Mouse (Mus musculus) midbrain, postnatal 0 days (tissue): Measurements from ENCODE around the gene Zfyve9. TPM values are rescaled to one million over a fixed set of nuclear protein-coding genes. Genes with fewer than 3 reads are reported as not detected.

ENCODE experiments used
- ATAC-seq: fragments of 200-750 bp; cut with Nextera tagmentation; 2 replicates; pipeline ENCODE4 v1.8.0; 2017; ENCODE audit warnings: moderate number of reproducible peaks, mild to moderate bottlenecking, moderate TSS enrichment, moderate library complexity; ENCODE audit not compliant: low FRiP score
- DNase-seq: peaks from one replicate; pipeline ENCODE4 v3.0.0-alpha.2; 2015; ENCODE audit warnings: low spot score
- H3K27ac ChIP-seq: fragments of 300-500 bp; sonication (generic); 2 replicates; pipeline ENCODE4 v1.5.1; 2014; ENCODE audit warnings: low read depth, mild to moderate bottlenecking, low read length, mixed read lengths
- H3K27me3 ChIP-seq: fragments of 300-500 bp; sonication (generic); 2 replicates; pipeline ENCODE4 v1.6.1; 2014; ENCODE audit warnings: low read length, control low read depth, mixed read lengths; ENCODE audit not compliant: insufficient read depth
- H3K36me3 ChIP-seq: fragments of 300-500 bp; sonication (generic); 2 replicates; pipeline ENCODE4 v1.6.1; 2014; ENCODE audit warnings: low read length, control low read depth, mixed read lengths; ENCODE audit not compliant: insufficient read depth
- H3K4me1 ChIP-seq: fragments of 300-500 bp; sonication (generic); 2 replicates; pipeline ENCODE4 v1.6.1; 2014; ENCODE audit warnings: mild to moderate bottlenecking, control low read depth, antibody characterized with exemption, low read length, mixed read lengths; ENCODE audit not compliant: insufficient read depth
- H3K4me2 ChIP-seq: fragments of 300-500 bp; sonication (generic); 2 replicates; pipeline ENCODE4 v1.6.1; 2014; ENCODE audit warnings: low read depth, mild to moderate bottlenecking, low read length, mixed read lengths; ENCODE audit not compliant: poor library complexity, severe bottlenecking
- H3K4me3 ChIP-seq: fragments of 300-500 bp; sonication (generic); 2 replicates; pipeline ENCODE4 v1.5.1; 2014; ENCODE audit warnings: low read depth, mild to moderate bottlenecking, low read length, moderate library complexity
- H3K9ac ChIP-seq: fragments of 300-500 bp; sonication (generic); replicated peaks from 2 replicates; pipeline ENCODE4 v1.6.1; 2014; ENCODE audit warnings: mild to moderate bottlenecking, low read length, moderate library complexity, mixed read lengths; ENCODE audit not compliant: poor library complexity, severe bottlenecking
- H3K9me3 ChIP-seq: fragments of 300-500 bp; sonication (generic); 2 replicates; pipeline ENCODE4 v1.6.1; 2016; ENCODE audit warnings: low read length, control low read depth
- CTCF ChIP-seq: IDR thresholded peaks from 2 replicates; pipeline ENCODE4 v1.5.1; 2016; ENCODE audit warnings: antibody characterized with exemption, mild to moderate bottlenecking
- WGBS: fragments of 180-500 bp; shearing (Covaris S2); extraction: QIAGEN DNeasy Blood & Tissue Kit; methylation state at CpG from one replicate; pipeline ENCODE4 v1.1.7; 2014; 5-methylcytosine and 5-hydroxymethylcytosine counted together
- polyA plus RNA-seq: library from polyadenylated mRNA; unstranded; fragments of >200 nt; fragmentation: Nextera tagmentation; extraction: Ambion mirVana; gene quantifications from 2 replicates; pipeline ENCODE4 v1.2.1, GENCODE M21; 2015
- total RNA-seq: library from RNA; depleted of rRNA; stranded (reverse); fragments of >200 nt; gene quantifications from 2 replicates; pipeline ENCODE4 v1.2.3, GENCODE M21; 2014

The Zfyve9 gene
- total and polyA plus RNA-seq, 2 experiments from 2014 or later: 9.1 to 29.9 TPM

DNA sequence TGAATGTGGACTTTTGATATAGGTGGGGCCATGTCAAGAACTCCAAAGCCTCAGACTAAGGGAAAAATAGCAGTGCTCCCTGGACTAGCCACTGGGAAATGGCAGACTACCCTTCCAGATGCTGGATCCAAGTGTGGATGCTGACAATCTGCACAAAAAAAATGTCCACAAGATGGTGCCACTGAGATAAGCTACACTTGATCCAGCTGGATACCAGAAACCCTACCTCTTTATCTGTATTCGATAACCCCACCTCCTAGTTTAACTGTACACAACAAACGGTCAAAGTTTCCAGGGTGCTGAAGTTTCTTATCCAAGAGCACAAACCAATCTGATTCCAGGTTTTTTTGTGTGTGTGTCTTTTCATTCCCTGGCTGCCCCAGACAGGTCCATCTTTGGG lies 116.2 kb downstream of the Zfyve9 start:
- Histone ChIP-seq H3K27ac (no peak overlapping the region), H3K27me3 (no peaks in the 10 kb centered on the region), H3K4me2 (no peak overlapping the region), H3K9ac (no peak overlapping the region), H3K9me3 (no peaks in the 10 kb centered on the region), H3K4me1 (no peaks in the 10 kb centered on the region), H3K4me3 (no peak overlapping the region), H3K36me3 (peaks cover 15% of the 10 kb centered on the region; the same call in 1 of the 2 replicates)
- peak; percentile 68 for TF ChIP-seq CTCF
- 72% methylated on average over 2 of the region's 2 CpGs for WGBS
- ATAC-seq (no peak), DNase-seq (peak; percentile 28)

DNA sequence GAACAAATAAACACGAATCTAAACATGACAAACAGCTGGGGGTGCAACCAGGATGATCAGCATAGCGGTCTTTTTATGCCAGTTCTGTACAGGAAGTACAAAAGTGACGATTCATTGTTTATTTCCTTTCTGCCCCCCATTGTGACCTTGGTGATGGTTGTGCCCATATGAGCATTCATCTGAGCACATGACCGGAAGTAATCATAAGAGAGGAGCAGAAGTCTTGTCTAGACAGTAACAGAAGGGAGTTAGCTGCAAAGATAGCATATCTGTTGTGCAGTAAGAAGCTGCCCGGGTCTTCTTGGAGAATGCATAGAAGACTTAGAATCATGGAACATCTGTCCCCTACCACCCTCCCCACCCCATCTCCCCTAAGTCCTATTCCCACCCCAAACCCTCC lies 141.8 kb downstream of the Zfyve9 start:
- ATAC-seq: no peak
- Histone ChIP-seq H3K9me3 (no peaks in the 10 kb centered on the region), H3K4me1 (no peaks in the 10 kb centered on the region), H3K27me3 (no peaks in the 10 kb centered on the region), H3K9ac (no peak overlapping the region), H3K36me3 (peaks cover 41% of the 10 kb centered on the region), H3K4me3 (no peak overlapping the region), H3K4me2 (no peak overlapping the region), H3K27ac (no peak overlapping the region)
- no peak for DNase-seq
- WGBS: 85% methylated on average over 5 of the region's 5 CpGs
- no peak for TF ChIP-seq CTCF

DNA sequence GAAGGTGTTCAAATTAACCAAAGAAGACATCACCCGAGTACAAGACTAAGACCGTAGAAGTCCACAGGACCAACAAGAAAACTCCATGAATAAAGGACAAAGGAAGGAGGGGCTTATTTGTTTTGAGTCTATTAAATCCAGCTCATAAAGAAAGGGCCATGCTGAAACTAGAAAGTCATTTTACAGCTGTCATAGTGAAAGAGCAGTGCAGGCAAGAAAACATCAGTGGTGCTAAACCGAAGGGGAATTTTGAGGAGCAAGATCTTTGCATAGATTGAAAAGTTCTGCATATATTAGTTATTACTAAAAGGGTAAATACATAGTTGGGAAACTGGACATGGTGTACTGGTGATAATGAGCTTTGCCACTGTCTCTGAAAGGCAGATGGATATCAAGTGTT lies 142.9 kb downstream of the Zfyve9 start:
- Histone ChIP-seq H3K4me3 (no peak overlapping the region), H3K36me3 (peaks cover 48% of the 10 kb centered on the region), H3K27me3 (no peaks in the 10 kb centered on the region), H3K4me1 (no peaks in the 10 kb centered on the region), H3K4me2 (no peak overlapping the region), H3K9ac (no peak overlapping the region), H3K9me3 (no peaks in the 10 kb centered on the region), H3K27ac (no peak overlapping the region)
- TF ChIP-seq CTCF: no peak
- ATAC-seq (no peak), DNase-seq (no peak)
- WGBS: 83% methylated on average over 3 of the region's 3 CpGs

DNA sequence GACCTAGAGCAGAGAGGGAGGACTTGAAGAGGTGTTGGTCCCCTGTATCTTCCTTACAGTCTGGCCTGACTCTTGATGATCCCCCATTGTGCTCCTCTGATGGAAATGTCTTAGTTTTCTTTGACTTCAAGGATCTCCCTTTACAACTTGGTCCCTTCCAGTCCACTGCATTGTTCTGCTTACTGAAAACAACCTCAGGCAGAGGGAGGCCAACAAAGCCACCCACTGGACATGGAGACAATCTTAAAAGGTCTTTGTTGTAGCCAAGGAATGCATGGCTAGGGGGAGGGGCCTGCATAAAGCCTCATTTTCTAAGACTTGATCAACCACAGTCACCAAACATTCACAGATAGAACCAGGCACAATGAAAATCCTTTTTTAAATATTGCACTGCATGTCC lies 145.5 kb downstream of the Zfyve9 start:
- Histone ChIP-seq H3K9ac (no peak overlapping the region), H3K36me3 (peaks cover 56% of the 10 kb centered on the region), H3K4me3 (no peak overlapping the region), H3K27me3 (no peaks in the 10 kb centered on the region), H3K27ac (no peak overlapping the region), H3K4me2 (no peak overlapping the region), H3K9me3 (no peaks in the 10 kb centered on the region), H3K4me1 (no peaks in the 10 kb centered on the region)
- DNase-seq (no peak), ATAC-seq (no peak)
- no peak for TF ChIP-seq CTCF

DNA sequence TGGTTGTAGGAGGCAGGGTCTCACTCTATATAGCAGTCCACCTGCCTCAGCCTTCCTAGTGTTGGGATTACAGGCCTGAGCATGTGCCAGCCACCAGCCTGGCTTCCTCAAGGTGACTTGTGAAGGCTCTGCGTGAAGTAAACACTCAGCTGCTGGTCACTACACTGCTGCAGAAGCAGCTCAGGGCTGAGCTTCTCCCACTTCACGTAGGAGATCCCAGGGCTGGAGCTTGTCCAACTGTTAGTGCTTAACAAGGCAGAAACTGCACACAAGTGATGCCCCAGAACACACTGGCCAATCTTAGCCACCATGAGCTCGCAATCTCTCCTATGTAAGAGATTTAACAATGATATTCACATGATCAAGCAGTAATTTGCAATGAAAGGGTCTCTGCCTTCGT lies 145.9 kb downstream of the Zfyve9 start:
- H3K36me3 ChIP-seq: peaks cover 60% of the 10 kb centered on the region

DNA sequence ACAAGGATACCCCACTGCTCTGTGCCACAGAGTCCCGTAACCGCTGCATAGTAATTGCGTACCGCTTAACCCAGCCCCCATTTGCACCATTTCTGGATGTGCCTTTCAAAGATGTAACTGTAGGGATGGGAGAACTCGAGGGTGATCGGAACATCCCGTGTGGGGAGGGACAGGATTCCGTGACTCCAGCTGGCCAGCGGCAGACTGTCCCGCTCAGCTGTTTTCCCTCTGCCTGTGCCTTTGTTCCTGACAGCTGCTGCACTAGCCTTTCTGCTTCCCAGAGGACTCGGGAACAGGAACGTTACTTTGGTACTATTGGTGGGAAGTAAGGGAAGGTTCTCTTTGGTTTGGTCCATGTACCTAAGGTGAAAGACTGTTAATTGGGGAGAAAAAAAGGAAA lies 146.9 kb downstream of the Zfyve9 start:
- Histone ChIP-seq H3K36me3 (peaks cover 60% of the 10 kb centered on the region), H3K27me3 (no peaks in the 10 kb centered on the region), H3K4me3 (no peak overlapping the region), H3K4me1 (no peaks in the 10 kb centered on the region), H3K9ac (no peak overlapping the region), H3K4me2 (no peak overlapping the region), H3K27ac (no peak overlapping the region), H3K9me3 (no peaks in the 10 kb centered on the region)
- no peak for TF ChIP-seq CTCF
- no peak for DNase-seq
- 70% methylated on average over 12 of the region's 12 CpGs for WGBS
- ATAC-seq: no peak

More for the DNA sequence above, 145.9 kb downstream of the Zfyve9 start:
- Histone ChIP-seq H3K4me2 (no peak overlapping the region), H3K4me1 (no peaks in the 10 kb centered on the region), H3K9ac (no peak overlapping the region), H3K27me3 (no peaks in the 10 kb centered on the region), H3K27ac (no peak overlapping the region), H3K9me3 (no peaks in the 10 kb centered on the region), H3K4me3 (no peak overlapping the region)
- 65% methylated on average over 4 of the region's 4 CpGs for WGBS
- ATAC-seq (no peak), DNase-seq (peak; percentile 58)
- TF ChIP-seq CTCF: no peak

DNA sequence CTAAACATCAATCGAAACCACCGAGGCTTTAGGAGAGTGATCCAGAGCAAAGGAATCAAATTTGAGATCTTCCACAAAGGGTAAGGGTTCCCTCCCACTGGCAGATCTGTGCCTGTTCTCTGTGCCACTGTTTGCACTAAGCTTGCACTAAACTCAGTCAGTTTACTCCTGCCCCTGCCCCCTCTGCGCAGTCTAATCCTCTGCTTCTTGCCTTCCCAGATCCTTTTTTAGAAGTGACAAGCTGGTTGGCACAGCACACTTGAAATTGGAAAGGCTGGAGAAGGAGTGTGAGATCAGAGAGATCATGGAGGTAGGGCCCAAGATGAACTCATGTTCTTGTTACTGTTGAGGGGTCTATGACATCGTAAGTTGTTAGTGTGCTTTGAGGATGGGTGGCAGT lies 149.0 kb downstream of the Zfyve9 start:
- H3K4me3 ChIP-seq: no peak overlapping the region
- H3K4me2 ChIP-seq: no peak overlapping the region
- H3K27me3 ChIP-seq: no peaks in the 10 kb centered on the region
- H3K36me3 ChIP-seq: peaks cover 76% of the 10 kb centered on the region
- no peak overlapping the region for H3K27ac ChIP-seq
- ATAC-seq (no peak), DNase-seq (no peak)
- H3K4me1 ChIP-seq: no peaks in the 10 kb centered on the region
- H3K9ac ChIP-seq: no peak overlapping the region
- TF ChIP-seq CTCF: no peak
- whole genome bisulfite sequencing: 95% methylated on average over 4 of the region's 4 CpGs
- H3K9me3 ChIP-seq: no peaks in the 10 kb centered on the region
